Mouse (Mus musculus): ENCODE results near the gene Mcoln3. TPM values are rescaled to one million over a fixed set of nuclear protein-coding genes. Genes with fewer than 3 reads are reported as not detected.

The Mcoln3 gene
- polyA plus RNA-seq, 1 experiment from 2014 or later: 8.9 TPM

DNA sequence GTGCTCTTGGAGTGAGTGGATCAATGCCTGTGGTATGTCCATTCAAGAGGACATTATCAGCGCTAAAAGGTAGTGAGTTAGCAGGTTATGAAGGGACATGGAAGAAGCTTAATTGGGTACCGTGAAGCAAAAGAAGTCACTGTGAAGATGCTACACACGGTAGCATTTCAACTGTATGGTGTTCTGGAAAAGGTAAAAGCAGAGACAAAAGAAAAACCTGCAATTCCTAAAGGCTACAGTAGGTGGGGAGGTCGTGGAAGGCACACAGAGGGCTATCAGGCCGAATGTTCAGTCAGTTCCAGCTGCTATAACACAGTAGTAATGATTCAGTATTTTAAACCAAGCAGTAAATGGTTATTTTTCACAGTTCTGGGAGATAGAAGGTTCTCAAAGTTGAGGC, 28.3 kb downstream of the Mcoln3 start:
- no peak overlapping the region for H3K27ac ChIP-seq (ENCODE audit: low read depth, low read length)
- peaks cover 2% of the 10 kb centered on the region; the same call in 1 of the 2 replicates for H3K4me1 ChIP-seq (ENCODE audit: control insufficient read depth, insufficient read depth, low read length)
- no peak overlapping the region for H3K4me3 ChIP-seq (ENCODE audit: low read length)
- H3K4me2 ChIP-seq (replicated peaks; ENCODE audit: low read depth, low read length): no peak overlapping the region
- ATAC-seq (ENCODE audit: low FRiP score, low TSS enrichment): no peak
- no peaks in the 10 kb centered on the region for H3K9me3 ChIP-seq (ENCODE audit: control insufficient read depth, low read length)
- H3K27me3 ChIP-seq (ENCODE audit: control insufficient read depth, insufficient read depth, low read length): no peaks in the 10 kb centered on the region
- WGBS: 60% methylated on average over 5 of the region's 5 CpGs
- no peaks in the 10 kb centered on the region for H3K36me3 ChIP-seq (ENCODE audit: control insufficient read depth, insufficient read depth, low read length)
- no peak overlapping the region for H3K9ac ChIP-seq (ENCODE audit: low read depth, low read length)

DNA sequence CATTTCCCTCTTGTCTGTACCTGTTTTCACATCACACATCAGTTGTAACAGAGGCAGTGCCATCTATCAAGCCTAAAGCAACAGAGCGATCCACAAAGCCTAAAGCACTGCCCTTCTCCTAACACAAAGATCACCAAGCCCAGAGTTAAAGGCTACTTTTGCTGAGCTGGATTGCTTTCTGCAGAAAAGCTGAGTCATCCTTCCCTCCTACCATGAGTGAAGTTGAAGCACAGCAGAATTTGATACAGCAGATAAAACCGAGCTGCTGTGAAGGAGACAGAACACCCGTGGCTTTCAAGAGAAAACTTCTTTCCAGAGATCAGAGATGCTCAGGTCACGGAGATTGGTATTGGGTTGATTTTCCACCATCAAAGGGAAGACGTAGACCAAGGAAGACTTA, 28.9 kb downstream of the Mcoln3 start:
- 46% methylated on average over 5 of the region's 5 CpGs for WGBS
- no peaks in the 10 kb centered on the region for H3K9me3 ChIP-seq (ENCODE audit: control insufficient read depth, low read length)
- ATAC-seq (ENCODE audit: low FRiP score, low TSS enrichment): no peak

GRCm38 (mm10) chr3:146149156-146150057, 32.2 kb downstream of the Mcoln3 start, which contains the start of gene Mcoln2:
Gene Mcoln2, plus strand, starts transcription at chr3:146149833.
- no peaks in the 10 kb centered on the region for H3K27me3 ChIP-seq (ENCODE audit: control insufficient read depth, insufficient read depth, low read length)
- H3K4me3 ChIP-seq (ENCODE audit: low read length): peak within 1 kb of the TSS; percentile 39
- H3K4me1 ChIP-seq (ENCODE audit: control insufficient read depth, insufficient read depth, low read length): peaks cover 2% of the 10 kb centered on the region; the same call in 1 of the 2 replicates
- peak within 1 kb of the TSS; percentile 75 for H3K4me2 ChIP-seq (replicated peaks; ENCODE audit: low read depth, low read length)
- WGBS: 11% methylated on average over 31 of the region's 34 CpGs
- peak within 1 kb of the TSS; percentile 24; the same call in 1 of the 2 replicates for H3K9ac ChIP-seq (ENCODE audit: low read depth, low read length)
- H3K27ac ChIP-seq (ENCODE audit: low read depth, low read length): no peak within 1 kb of the TSS
- H3K36me3 ChIP-seq (ENCODE audit: control insufficient read depth, insufficient read depth, low read length): no peaks in the 10 kb centered on the region
- ATAC-seq (ENCODE audit: low FRiP score, low TSS enrichment): peak; percentile 51; the same call in 1 of the 2 replicates
- H3K9me3 ChIP-seq (ENCODE audit: control insufficient read depth, low read length): no peaks in the 10 kb centered on the region

More for the DNA sequence above, 28.9 kb downstream of the Mcoln3 start:
- H3K36me3 ChIP-seq (ENCODE audit: control insufficient read depth, insufficient read depth, low read length): no peaks in the 10 kb centered on the region
- H3K4me1 ChIP-seq (ENCODE audit: control insufficient read depth, insufficient read depth, low read length): peaks cover 2% of the 10 kb centered on the region; the same call in 1 of the 2 replicates
- no peak overlapping the region for H3K4me3 ChIP-seq (ENCODE audit: low read length)
- H3K4me2 ChIP-seq (replicated peaks; ENCODE audit: low read depth, low read length): no peak overlapping the region
- no peaks in the 10 kb centered on the region for H3K27me3 ChIP-seq (ENCODE audit: control insufficient read depth, insufficient read depth, low read length)
- no peak overlapping the region for H3K27ac ChIP-seq (ENCODE audit: low read depth, low read length)
- H3K9ac ChIP-seq (ENCODE audit: low read depth, low read length): no peak overlapping the region

GRCm38 (mm10) chr3:146150058-146150400, 32.8 kb downstream of the Mcoln3 start:
- Histone ChIP-seq H3K4me3 (ENCODE audit: low read length) (peak overlapping the region; percentile 39), H3K27ac (ENCODE audit: low read depth, low read length) (no peak overlapping the region), H3K36me3 (ENCODE audit: control insufficient read depth, insufficient read depth, low read length) (no peaks in the 10 kb centered on the region), H3K9ac (ENCODE audit: low read depth, low read length) (peak overlapping the region; percentile 24; the same call in 1 of the 2 replicates), H3K4me2 (replicated peaks; ENCODE audit: low read depth, low read length) (peak overlapping the region; percentile 75), H3K4me1 (ENCODE audit: control insufficient read depth, insufficient read depth, low read length) (peaks cover 2% of the 10 kb centered on the region; the same call in 1 of the 2 replicates), H3K27me3 (ENCODE audit: control insufficient read depth, insufficient read depth, low read length) (no peaks in the 10 kb centered on the region), H3K9me3 (ENCODE audit: control insufficient read depth, low read length) (no peaks in the 10 kb centered on the region)
- peak; percentile 47 for ATAC-seq (ENCODE audit: low FRiP score, low TSS enrichment)
- under 1% methylated on average over 26 of the region's 26 CpGs for WGBS

DNA sequence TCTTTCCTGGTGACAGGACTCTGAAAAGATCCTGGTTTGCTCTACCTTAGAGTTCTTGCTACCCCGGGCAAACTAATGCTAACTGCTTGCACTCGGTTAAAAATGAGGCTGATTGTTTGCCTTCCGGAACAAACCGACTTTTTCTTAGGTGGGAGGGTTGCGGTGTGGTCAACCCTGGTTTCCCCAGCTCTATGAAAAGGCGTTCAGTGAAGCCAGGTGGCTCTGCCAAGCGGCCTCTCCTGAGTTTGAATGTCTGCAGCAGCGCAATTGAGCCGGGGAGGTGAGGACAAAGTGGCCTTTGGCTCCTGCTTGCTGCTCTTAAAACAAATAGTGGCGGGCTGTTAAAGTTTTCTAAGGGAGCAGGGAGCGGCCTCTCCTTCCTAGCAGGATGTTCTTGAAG, 33.3 kb downstream of the Mcoln3 start:
- no peaks in the 10 kb centered on the region for H3K36me3 ChIP-seq (ENCODE audit: control insufficient read depth, insufficient read depth, low read length)
- no peak overlapping the region for H3K9ac ChIP-seq (ENCODE audit: low read depth, low read length)
- 3% methylated on average over 11 of the region's 11 CpGs for WGBS
- H3K27me3 ChIP-seq (ENCODE audit: control insufficient read depth, insufficient read depth, low read length): no peaks in the 10 kb centered on the region
- peak overlapping the region; percentile 75 for H3K4me2 ChIP-seq (replicated peaks; ENCODE audit: low read depth, low read length)
- H3K9me3 ChIP-seq (ENCODE audit: control insufficient read depth, low read length): no peaks in the 10 kb centered on the region
- peak overlapping the region; percentile 39; the same call in 1 of the 2 replicates for H3K4me3 ChIP-seq (ENCODE audit: low read length)
- H3K27ac ChIP-seq (ENCODE audit: low read depth, low read length): no peak overlapping the region
- ATAC-seq (ENCODE audit: low FRiP score, low TSS enrichment): no peak
- peaks cover 1% of the 10 kb centered on the region; the same call in 1 of the 2 replicates for H3K4me1 ChIP-seq (ENCODE audit: control insufficient read depth, insufficient read depth, low read length)

- no peaks in the 10 kb centered on the region for H3K9me3 ChIP-seq (ENCODE audit: control insufficient read depth, low read length)
- no peak overlapping the region for H3K9ac ChIP-seq (ENCODE audit: low read depth, low read length)
- H3K4me2 ChIP-seq (replicated peaks; ENCODE audit: low read depth, low read length): no peak overlapping the region
- H3K27ac ChIP-seq (ENCODE audit: low read depth, low read length): no peak overlapping the region
- WGBS: 87% methylated on average over 10 of the region's 10 CpGs
- no peaks in the 10 kb centered on the region for H3K4me1 ChIP-seq (ENCODE audit: control insufficient read depth, insufficient read depth, low read length)
- H3K36me3 ChIP-seq (ENCODE audit: control insufficient read depth, insufficient read depth, low read length): no peaks in the 10 kb centered on the region
- ATAC-seq (ENCODE audit: low FRiP score, low TSS enrichment): no peak
- no peak overlapping the region for H3K4me3 ChIP-seq (ENCODE audit: low read length)
- H3K27me3 ChIP-seq (ENCODE audit: control insufficient read depth, insufficient read depth, low read length): no peaks in the 10 kb centered on the region
Observed at GRCm38 (mm10) chr3:146151328-146151727, 34.1 kb downstream of the Mcoln3 start.

GRCm38 (mm10) chr3:146151755-146152154, 34.5 kb downstream of the Mcoln3 start:
- H3K27ac ChIP-seq (ENCODE audit: low read depth, low read length): no peak overlapping the region
- no peak overlapping the region for H3K9ac ChIP-seq (ENCODE audit: low read depth, low read length)
- H3K27me3 ChIP-seq (ENCODE audit: control insufficient read depth, insufficient read depth, low read length): no peaks in the 10 kb centered on the region
- no peaks in the 10 kb centered on the region for H3K36me3 ChIP-seq (ENCODE audit: control insufficient read depth, insufficient read depth, low read length)
- no peak overlapping the region for H3K4me3 ChIP-seq (ENCODE audit: low read length)
- ATAC-seq (ENCODE audit: low FRiP score, low TSS enrichment): no peak
- 91% methylated on average over 8 of the region's 8 CpGs for WGBS
- H3K9me3 ChIP-seq (ENCODE audit: control insufficient read depth, low read length): no peaks in the 10 kb centered on the region
- H3K4me2 ChIP-seq (replicated peaks; ENCODE audit: low read depth, low read length): no peak overlapping the region
- H3K4me1 ChIP-seq (ENCODE audit: control insufficient read depth, insufficient read depth, low read length): no peaks in the 10 kb centered on the region

DNA sequence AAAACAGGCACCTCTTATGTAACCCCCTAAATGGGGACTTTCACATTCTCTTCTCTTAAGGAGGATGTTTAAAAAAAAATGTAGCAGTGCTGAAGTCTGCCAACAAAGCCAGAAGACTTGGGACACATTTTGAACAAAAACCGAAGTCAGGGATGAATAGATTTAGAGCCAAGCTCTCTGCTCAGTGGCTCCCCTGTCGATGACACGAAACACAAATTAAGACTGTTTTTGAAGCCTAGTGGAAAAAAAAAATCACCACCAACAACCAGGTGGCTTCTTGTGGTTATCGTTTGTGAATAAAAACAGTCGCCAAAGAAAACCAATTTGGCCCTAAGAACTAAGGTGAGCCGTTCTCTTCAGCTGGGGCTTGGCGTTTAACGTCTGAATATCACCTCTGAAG, 35.1 kb downstream of the Mcoln3 start:
- no peak overlapping the region for H3K27ac ChIP-seq (ENCODE audit: low read depth, low read length)
- no peaks in the 10 kb centered on the region for H3K36me3 ChIP-seq (ENCODE audit: control insufficient read depth, insufficient read depth, low read length)
- H3K4me2 ChIP-seq (replicated peaks; ENCODE audit: low read depth, low read length): no peak overlapping the region
- H3K9me3 ChIP-seq (ENCODE audit: control insufficient read depth, low read length): no peaks in the 10 kb centered on the region
- no peak overlapping the region for H3K9ac ChIP-seq (ENCODE audit: low read depth, low read length)
- 84% methylated on average over 8 of the region's 8 CpGs for WGBS
- ATAC-seq (ENCODE audit: low FRiP score, low TSS enrichment): no peak
- H3K27me3 ChIP-seq (ENCODE audit: control insufficient read depth, insufficient read depth, low read length): no peaks in the 10 kb centered on the region
- no peaks in the 10 kb centered on the region for H3K4me1 ChIP-seq (ENCODE audit: control insufficient read depth, insufficient read depth, low read length)
- H3K4me3 ChIP-seq (ENCODE audit: low read length): no peak overlapping the region

GRCm38 (mm10) chr3:146152913-146153312, 35.7 kb downstream of the Mcoln3 start:
- no peaks in the 10 kb centered on the region for H3K27me3 ChIP-seq (ENCODE audit: control insufficient read depth, insufficient read depth, low read length)
- H3K36me3 ChIP-seq (ENCODE audit: control insufficient read depth, insufficient read depth, low read length): no peaks in the 10 kb centered on the region
- H3K9ac ChIP-seq (ENCODE audit: low read depth, low read length): no peak overlapping the region
- no peak overlapping the region for H3K27ac ChIP-seq (ENCODE audit: low read depth, low read length)
- no peaks in the 10 kb centered on the region for H3K9me3 ChIP-seq (ENCODE audit: control insufficient read depth, low read length)
- no peak overlapping the region for H3K4me2 ChIP-seq (replicated peaks; ENCODE audit: low read depth, low read length)
- no peak for ATAC-seq (ENCODE audit: low FRiP score, low TSS enrichment)
- 84% methylated on average over 2 of the region's 2 CpGs for WGBS
- no peaks in the 10 kb centered on the region for H3K4me1 ChIP-seq (ENCODE audit: control insufficient read depth, insufficient read depth, low read length)
- H3K4me3 ChIP-seq (ENCODE audit: low read length): no peak overlapping the region
